Mouse (Mus musculus) spleen, embryonic (tissue): ENCODE data around the gene BC080695.
"Not testable (repeated sequence)": the region's sequence is repeated elsewhere in the genome, so short reads cannot be mapped to it uniquely, and the experiment has no call there.

Source experiments
- CTCF ChIA-PET: fragments of 350-600 bp; sonication (Branson Sonifier 250); formaldehyde crosslinking; loops from one replicate; lab custom pipeline; 2022; lab: Charles Lee

BC080695 gene

DNA sequence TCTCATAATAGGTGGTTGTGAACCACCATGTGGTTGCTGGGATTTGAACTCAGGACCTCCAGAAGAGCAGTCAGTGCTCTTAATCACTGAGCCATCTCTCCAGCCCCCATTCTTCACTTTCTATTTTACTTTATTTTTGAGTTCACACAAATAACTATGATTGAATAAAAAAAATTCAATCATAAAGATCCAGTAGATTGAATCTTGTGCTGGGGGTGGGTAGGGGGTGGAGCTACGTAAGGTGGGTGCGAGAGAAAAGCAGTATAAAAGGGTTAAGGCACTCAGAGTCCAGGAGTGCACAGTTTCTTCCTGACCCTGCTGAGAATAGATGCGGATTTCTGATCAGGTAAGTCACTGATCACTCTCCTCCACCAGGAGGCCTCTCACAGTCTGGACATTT, at the start of gene BC080695, which contains the start of gene Gm13057:
TSS of gene BC080695 (plus strand) at position 301 of the 400 bp plus-strand sequence.
TSS of gene Gm13057 (plus strand) at position 310 of the 400 bp plus-strand sequence.
- CTCF ChIA-PET: not testable (repeated sequence)

- CTCF ChIA-PET: no interaction called here
These were observed 40.5 kb upstream of the BC080695 start, which contains the start of gene Gm13043 for GRCm38 (mm10) chr4:143511043-143511442. Gene Gm13043, plus strand, starts transcription at chr4:143511343.

DNA sequence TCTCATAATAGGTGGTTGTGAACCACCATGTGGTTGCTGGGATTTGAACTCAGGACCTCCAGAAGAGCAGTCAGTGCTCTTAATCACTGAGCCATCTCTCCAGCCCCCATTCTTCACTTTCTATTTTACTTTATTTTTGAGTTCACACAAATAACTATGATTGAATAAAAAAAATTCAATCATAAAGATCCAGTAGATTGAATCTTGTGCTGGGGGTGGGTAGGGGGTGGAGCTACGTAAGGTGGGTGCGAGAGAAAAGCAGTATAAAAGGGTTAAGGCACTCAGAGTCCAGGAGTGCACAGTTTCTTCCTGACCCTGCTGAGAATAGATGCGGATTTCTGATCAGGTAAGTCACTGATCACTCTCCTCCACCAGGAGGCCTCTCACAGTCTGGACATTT, 15.8 kb upstream of the BC080695 start, which contains the start of gene Gm13040:
TSS of gene Gm13040 (plus strand) at position 301 of the 400 bp plus-strand sequence.
- CTCF ChIA-PET: not testable (repeated sequence)

DNA sequence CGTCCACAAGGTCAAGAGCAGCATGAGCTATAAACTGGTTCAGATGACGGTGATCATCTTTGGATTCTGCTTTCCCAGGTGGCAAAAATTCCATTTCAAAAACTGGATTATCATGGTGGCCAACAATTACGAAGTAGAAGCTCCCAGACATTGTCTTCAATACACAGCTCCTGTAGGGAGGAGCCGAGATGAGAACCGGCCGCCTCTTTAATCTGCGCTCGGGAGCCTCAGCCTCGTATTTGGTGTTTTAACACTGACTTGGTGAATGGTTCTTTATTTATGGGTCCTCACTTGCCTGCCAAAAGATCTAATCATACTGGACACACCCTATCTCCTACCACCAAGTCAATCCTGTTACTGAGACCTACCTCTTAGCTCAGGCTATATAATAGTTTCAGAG, 60.4 kb downstream of the BC080695 start:
- CTCF ChIA-PET: not testable (repeated sequence)

GRCm38 (mm10) chr4:143614703-143615102, 63.2 kb downstream of the BC080695 start, which contains the start of gene Gm13083:
Gene Gm13083, plus strand, starts transcription at chr4:143615003.
- CTCF ChIA-PET: not testable (repeated sequence)

- CTCF ChIA-PET: not testable (repeated sequence)
These were observed 66.6 kb downstream of the BC080695 start for GRCm38 (mm10) chr4:143618101-143618500.
